Mouse (Mus musculus) myocyte (in vitro differentiated cells): ENCODE results near the gene Rph3al. TPM values are rescaled to one million over a fixed set of nuclear protein-coding genes. Genes with fewer than 3 reads are reported as not detected.

Source experiments
- H3K27me3 ChIP-seq: one replicate; pipeline ENCODE4 v1.6.1; 2011; ENCODE audit not compliant: control insufficient read depth, insufficient read depth, insufficient read length
- H3K36me3 ChIP-seq: one replicate; pipeline ENCODE4 v1.6.1; 2011; ENCODE audit not compliant: control insufficient read depth, insufficient read depth
- H3K4me2 ChIP-seq: one replicate; pipeline ENCODE4 v1.6.1; 2011; ENCODE audit warnings: low read depth, control low read depth
- H3K4me3 ChIP-seq: one replicate; pipeline ENCODE4 v1.5.1; 2011; ENCODE audit warnings: mild to moderate bottlenecking, control low read depth, moderate library complexity
- H3K79me2 ChIP-seq: one replicate; pipeline ENCODE4 v1.6.1; 2011; ENCODE audit not compliant: control insufficient read depth, insufficient read depth
- H3ac ChIP-seq: one replicate; pipeline ENCODE4 v1.6.1; 2011; ENCODE audit not compliant: control insufficient read depth, insufficient read length
- CEBPB ChIP-seq: IDR thresholded peaks from 2 replicates; pipeline ENCODE4 v1.6.1; 2011; ENCODE audit warnings: mild to moderate bottlenecking, moderate library complexity; ENCODE audit not compliant: poor library complexity, insufficient read depth, severe bottlenecking
- E2F4 ChIP-seq: IDR thresholded peaks from one replicate; pipeline ENCODE4 v1.6.1; 2011; ENCODE audit warnings: mild to moderate bottlenecking, control low read depth, moderate library complexity; ENCODE audit not compliant: insufficient read depth
- MAX ChIP-seq: IDR thresholded peaks from one replicate; pipeline ENCODE4 v1.6.1; 2011; ENCODE audit warnings: low read depth, mild to moderate bottlenecking, control low read depth
- MYOD1 ChIP-seq, 3 experiments: IDR thresholded peaks; one replicate each; pipeline ENCODE4 v1.6.1; 2011; ENCODE audit warnings: control low read depth in 2 of 3, low read depth in 2 of 3, mild to moderate bottlenecking in 2 of 3, moderate library complexity in 1 of 3; ENCODE audit not compliant: insufficient read length in 2 of 3, control insufficient read depth in 1 of 3
- MYOG ChIP-seq, 3 experiments: IDR thresholded peaks; one replicate each; pipeline ENCODE4 v1.6.1; 2011; ENCODE audit warnings: control low read depth in 2 of 3, low read depth in 2 of 3, mild to moderate bottlenecking in 2 of 3; ENCODE audit not compliant: insufficient read length in 2 of 3, control insufficient read depth in 1 of 3, insufficient read depth in 1 of 3
- POLR2A ChIP-seq: IDR thresholded peaks from one replicate; pipeline ENCODE4 v1.6.1; 2011; ENCODE audit warnings: low read depth, mild to moderate bottlenecking, control low read depth, moderate library complexity; ENCODE audit not compliant: insufficient read length
- POLR2AphosphoS2 ChIP-seq: IDR thresholded peaks from one replicate; pipeline ENCODE4 v1.6.1; 2011; ENCODE audit warnings: low read depth, control low read depth; ENCODE audit not compliant: insufficient read length
- REST ChIP-seq: IDR thresholded peaks from one replicate; pipeline ENCODE4 v1.6.1; 2011; ENCODE audit warnings: mild to moderate bottlenecking, control low read depth, moderate library complexity; ENCODE audit not compliant: insufficient read depth, insufficient read length
- SRF ChIP-seq: IDR thresholded peaks from one replicate; pipeline ENCODE4 v1.6.1; 2011; ENCODE audit warnings: low read depth; ENCODE audit not compliant: control insufficient read depth, insufficient read length
- TCF12 ChIP-seq: IDR thresholded peaks from one replicate; pipeline ENCODE4 v1.6.1; 2011; ENCODE audit warnings: mild to moderate bottlenecking, control low read depth; ENCODE audit not compliant: poor library complexity, insufficient read depth, severe bottlenecking
- TCF3 ChIP-seq: IDR thresholded peaks from one replicate; pipeline ENCODE4 v1.6.1; 2011; ENCODE audit warnings: low read depth, control low read depth; ENCODE audit not compliant: insufficient read length
- USF1 ChIP-seq: IDR thresholded peaks from one replicate; pipeline ENCODE4 v1.6.1; 2011; ENCODE audit warnings: low read depth, mild to moderate bottlenecking, control low read depth, moderate library complexity
- polyA plus RNA-seq: library from polyadenylated mRNA; unstranded; fragments of >200 nt; fragmentation: generic; extraction: Trizol; gene quantifications from one replicate; pipeline ENCODE4 v1.2.1, GENCODE M21; 2012; ENCODE audit warnings: missing spikeins

Rph3al gene
- polyA plus RNA-seq, 1 experiment = 0.05 TPM

DNA sequence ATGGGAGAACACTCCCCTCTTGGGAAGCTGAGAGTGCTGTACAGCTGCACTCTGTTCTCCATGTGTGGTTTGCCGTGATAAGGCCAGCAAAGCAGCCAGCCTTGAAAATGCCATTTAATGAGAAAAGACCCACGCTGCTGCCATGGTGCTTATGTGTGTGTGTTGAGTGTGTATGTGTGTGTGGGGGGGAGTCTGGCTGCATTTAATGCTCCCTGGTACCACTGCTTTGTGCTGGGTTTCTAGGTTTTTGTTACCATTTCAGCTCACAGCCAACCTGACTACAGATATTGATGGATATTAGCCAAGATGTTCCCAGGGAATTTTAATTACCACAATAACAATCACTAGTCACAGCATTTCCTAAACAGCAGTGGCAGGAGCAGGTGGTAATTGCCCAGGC, 79.3 kb downstream of the Rph3al start:
- H3K79me2 ChIP-seq = no peaks in the 10 kb centered on the region
- TF ChIP-seq REST = no peak
- TF ChIP-seq TCF3 = no peak
- no peak for TF ChIP-seq E2F4
- no peak for TF ChIP-seq MYOG (IDR thresholded peaks at IDR 0.05; ENCODE audit: control insufficient read depth in 1 of 3, insufficient read depth in 1 of 3, insufficient read length in 2 of 3, low read depth in 2 of 3)
- no peak for TF ChIP-seq CEBPB
- no peak for TF ChIP-seq MYOD1 (IDR thresholded peaks at IDR 0.05; ENCODE audit: control insufficient read depth in 1 of 3, insufficient read length in 2 of 3, low read depth in 2 of 3)
- TF ChIP-seq MAX = no peak
- TF ChIP-seq USF1 = no peak
- no peak for TF ChIP-seq POLR2AphosphoS2
- TF ChIP-seq POLR2A = no peak
- no peak for TF ChIP-seq TCF12
- TF ChIP-seq SRF = no peak
- H3K4me3 ChIP-seq = no peak overlapping the region
- peaks cover 24% of the 10 kb centered on the region for H3K27me3 ChIP-seq
- H3K36me3 ChIP-seq = no peaks in the 10 kb centered on the region
- H3ac ChIP-seq = no peak overlapping the region
- H3K4me2 ChIP-seq = no peak overlapping the region

DNA sequence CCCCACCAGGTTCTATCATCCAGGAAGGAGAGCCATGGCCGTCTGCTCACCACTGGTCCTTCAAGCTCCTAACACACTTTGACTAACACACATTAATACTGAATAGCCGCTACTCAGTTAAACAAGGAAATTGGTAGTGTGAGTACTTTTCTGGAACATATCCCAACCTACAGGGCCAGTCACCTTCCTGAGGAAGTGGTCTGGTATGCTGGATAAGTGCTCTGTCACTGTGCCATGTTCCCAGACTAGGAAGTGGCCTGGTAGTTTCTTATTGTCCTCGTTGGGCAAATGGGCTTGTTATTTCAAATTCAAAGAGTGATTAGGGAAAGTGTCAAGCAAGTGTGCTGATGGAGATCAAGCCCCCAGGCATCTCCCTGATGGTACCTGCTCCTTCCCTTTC, 80.4 kb downstream of the Rph3al start:
- H3K79me2 ChIP-seq = no peaks in the 10 kb centered on the region
- H3ac ChIP-seq = no peak overlapping the region
- H3K27me3 ChIP-seq = peaks cover 27% of the 10 kb centered on the region
- H3K4me3 ChIP-seq = no peak overlapping the region
- H3K4me2 ChIP-seq = no peak overlapping the region
- H3K36me3 ChIP-seq = no peaks in the 10 kb centered on the region
- TF ChIP-seq E2F4 (no peak), SRF (no peak), MAX (no peak), TCF12 (no peak), MYOG (IDR thresholded peaks at IDR 0.05; ENCODE audit: control insufficient read depth in 1 of 3, insufficient read depth in 1 of 3, insufficient read length in 2 of 3, low read depth in 2 of 3) (no peak), CEBPB (no peak), TCF3 (no peak), REST (no peak), POLR2A (no peak), MYOD1 (IDR thresholded peaks at IDR 0.05; ENCODE audit: control insufficient read depth in 1 of 3, insufficient read length in 2 of 3, low read depth in 2 of 3) (no peak), USF1 (no peak), POLR2AphosphoS2 (no peak)

DNA sequence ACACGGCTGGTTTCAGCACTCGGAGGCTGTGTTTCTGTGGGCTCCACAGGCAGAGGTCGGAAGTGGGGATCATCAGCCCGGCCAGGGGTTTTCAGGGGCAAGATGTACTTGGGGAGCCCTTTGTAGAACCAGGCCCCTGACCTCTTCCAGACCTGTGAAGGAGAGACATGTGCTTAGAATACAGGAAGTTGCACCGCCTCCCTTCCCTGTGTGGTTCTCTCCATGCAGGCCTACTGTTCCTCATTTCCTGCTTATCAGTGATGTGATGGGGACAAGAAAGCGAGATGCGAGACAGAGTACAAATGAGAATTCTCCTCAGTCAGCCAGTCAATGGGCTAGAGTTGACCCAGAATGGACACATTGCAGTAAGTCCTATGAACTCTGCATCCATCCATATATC, 83.9 kb downstream of the Rph3al start:
- H3K79me2 ChIP-seq = no peaks in the 10 kb centered on the region
- no peaks in the 10 kb centered on the region for H3K36me3 ChIP-seq
- peaks cover 27% of the 10 kb centered on the region for H3K27me3 ChIP-seq
- no peak for TF ChIP-seq MYOG (IDR thresholded peaks at IDR 0.05; ENCODE audit: control insufficient read depth in 1 of 3, insufficient read depth in 1 of 3, insufficient read length in 2 of 3, low read depth in 2 of 3)
- H3K4me2 ChIP-seq = no peak overlapping the region
- no peak overlapping the region for H3K4me3 ChIP-seq
- H3ac ChIP-seq = no peak overlapping the region

DNA sequence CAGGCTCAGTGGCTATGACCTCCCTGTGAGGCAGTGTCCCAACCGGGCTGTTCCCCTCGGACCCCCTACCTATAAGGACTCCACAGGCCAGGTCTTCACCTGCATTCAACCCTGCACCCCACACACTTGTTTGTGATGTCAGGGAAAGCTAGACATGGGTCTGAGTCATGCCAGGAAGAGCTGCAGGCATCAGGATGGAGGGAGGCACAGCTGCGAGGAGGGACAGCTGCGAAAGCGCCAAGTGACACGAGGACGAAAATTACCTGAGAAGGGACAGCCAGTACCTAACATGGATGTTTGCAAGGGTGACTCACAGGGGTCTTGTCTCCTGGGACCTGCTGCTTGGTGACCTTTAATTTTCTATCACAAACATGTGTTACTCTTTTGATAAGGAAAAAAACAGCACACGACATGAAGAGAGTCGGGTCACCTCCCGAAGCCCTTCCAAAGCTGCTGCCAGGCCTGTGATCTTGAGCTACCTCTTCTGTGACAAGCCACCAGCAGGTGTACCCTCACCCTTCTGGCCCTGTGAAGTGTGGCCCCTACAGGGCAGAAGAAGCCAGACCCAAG, 85.1 kb downstream of the Rph3al start:
- Histone ChIP-seq H3K36me3 (no peaks in the 10 kb centered on the region), H3K4me3 (no peak overlapping the region), H3K27me3 (peaks cover 20% of the 10 kb centered on the region), H3K4me2 (no peak overlapping the region), H3K79me2 (no peaks in the 10 kb centered on the region), H3ac (no peak overlapping the region)
- TF ChIP-seq CEBPB (no peak), E2F4 (no peak), MYOG (IDR thresholded peaks at IDR 0.05; ENCODE audit: control insufficient read depth in 1 of 3, insufficient read depth in 1 of 3, insufficient read length in 2 of 3, low read depth in 2 of 3) (peak in 2 of 3 experiments; percentile 87), MYOD1 (IDR thresholded peaks at IDR 0.05; ENCODE audit: control insufficient read depth in 1 of 3, insufficient read length in 2 of 3, low read depth in 2 of 3) (peak; percentile 27 to 93 (median 78))

DNA sequence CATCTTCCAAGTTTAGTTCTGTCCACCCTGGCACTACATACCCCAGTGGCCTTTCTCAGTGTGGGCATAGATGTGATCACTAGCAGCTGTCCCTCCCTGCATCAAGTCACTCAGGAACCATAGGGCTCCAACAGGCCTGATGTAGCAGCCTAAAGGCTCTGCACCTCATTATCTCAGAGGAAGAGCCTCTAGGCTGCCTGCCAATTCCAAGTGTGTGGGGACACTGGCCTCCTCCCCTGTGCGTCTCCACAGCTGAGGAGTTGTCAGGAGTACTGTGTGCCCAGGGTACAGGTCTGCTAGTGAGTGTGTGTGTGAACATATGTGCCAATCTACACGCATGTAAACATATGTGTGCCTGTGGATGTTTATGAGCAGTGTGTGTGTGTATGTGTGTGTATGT, 85.7 kb downstream of the Rph3al start:
- Histone ChIP-seq H3ac (no peak overlapping the region), H3K79me2 (no peaks in the 10 kb centered on the region), H3K27me3 (peaks cover 18% of the 10 kb centered on the region), H3K36me3 (no peaks in the 10 kb centered on the region), H3K4me3 (no peak overlapping the region), H3K4me2 (no peak overlapping the region)
- TF ChIP-seq CEBPB = no peak
- no peak for TF ChIP-seq TCF12
- peak in 1 of 3 experiments; percentile 40 for TF ChIP-seq MYOG (IDR thresholded peaks at IDR 0.05; ENCODE audit: control insufficient read depth in 1 of 3, insufficient read depth in 1 of 3, insufficient read length in 2 of 3, low read depth in 2 of 3)
- no peak for TF ChIP-seq MAX
- TF ChIP-seq USF1 = no peak
- TF ChIP-seq POLR2AphosphoS2 = no peak
- peak; percentile 63 to 83 (median 78) for TF ChIP-seq MYOD1 (IDR thresholded peaks at IDR 0.05; ENCODE audit: control insufficient read depth in 1 of 3, insufficient read length in 2 of 3, low read depth in 2 of 3)
- TF ChIP-seq TCF3 = no peak
- no peak for TF ChIP-seq E2F4
- no peak for TF ChIP-seq SRF
- no peak for TF ChIP-seq REST
- no peak for TF ChIP-seq POLR2A
